Mouse (Mus musculus) liver, adult 2 months (tissue): ENCODE measurements around the gene Mael. TPM values are rescaled to one million over a fixed set of nuclear protein-coding genes. Genes with fewer than 3 reads are reported as not detected.

ENCODE experiments used
- DNase-seq: peaks from one replicate; pipeline ENCODE4 v3.0.0-alpha.2; 2011; ENCODE audit warnings: low read depth, low spot score; ENCODE audit errors: extremely low read depth
- H3K27ac ChIP-seq: fragments of 200-500 bp; replicated peaks from 2 replicates; pipeline ENCODE4 v1.5.1; 2012; ENCODE audit warnings: low read depth, mild to moderate bottlenecking, control low read depth, inconsistent platforms, low read length; ENCODE audit not compliant: insufficient read depth
- H3K27me3 ChIP-seq: fragments of 200-500 bp; 2 replicates; pipeline ENCODE4 v1.6.1; 2012; ENCODE audit warnings: mild to moderate bottlenecking, moderate library complexity, low read length, inconsistent platforms; ENCODE audit not compliant: control insufficient read depth, insufficient read depth
- H3K36me3 ChIP-seq: fragments of 200-500 bp; 2 replicates; pipeline ENCODE4 v1.6.1; 2012; ENCODE audit warnings: low read length, inconsistent platforms; ENCODE audit not compliant: control insufficient read depth, insufficient read depth
- H3K4me1 ChIP-seq: fragments of 200-500 bp; 2 replicates; pipeline ENCODE4 v1.6.1; 2011; ENCODE audit warnings: low read length; ENCODE audit not compliant: control insufficient read depth, insufficient read depth
- H3K4me3 ChIP-seq: fragments of 200-500 bp; 2 replicates; pipeline ENCODE4 v1.5.1; 2011; ENCODE audit warnings: low read depth, mild to moderate bottlenecking, control low read depth, low read length, moderate library complexity; ENCODE audit not compliant: insufficient read depth
- H3K79me2 ChIP-seq: fragments of 200-500 bp; 2 replicates; pipeline ENCODE4 v1.6.1; 2012; ENCODE audit warnings: inconsistent platforms, mild to moderate bottlenecking, low read length, moderate library complexity; ENCODE audit not compliant: control insufficient read depth, insufficient read depth
- H3K9ac ChIP-seq: fragments of 200-500 bp; 2 replicates; pipeline ENCODE4 v1.6.1; 2012; ENCODE audit warnings: low read depth, mild to moderate bottlenecking, control low read depth, inconsistent platforms, low read length
- CTCF ChIP-seq: fragments of 200-500 bp; IDR thresholded peaks from 2 replicates; pipeline ENCODE4 v1.5.1; 2011; ENCODE audit warnings: low read depth, low read length, control low read depth
- POLR2A ChIP-seq: fragments of 200-500 bp; IDR thresholded peaks from 2 replicates; pipeline ENCODE4 v1.6.1; 2011; ENCODE audit warnings: low read length, control low read depth; ENCODE audit not compliant: insufficient read depth; ENCODE audit errors: extremely low read depth
- WGBS: fragments of 180-500 bp; shearing (Covaris S2); methylation state at CpG from one replicate; pipeline ENCODE4 v1.1.7; 2018; 5-methylcytosine and 5-hydroxymethylcytosine counted together
- polyA plus RNA-seq: library from polyadenylated mRNA; depleted of rRNA; stranded (reverse); fragments of >200 nt; gene quantifications from 2 replicates; pipeline ENCODE4 v1.2.3, GENCODE M21; 2012
- total RNA-seq: library from RNA; depleted of rRNA; stranded (reverse); fragments of >200 nt; gene quantifications from 2 replicates; pipeline ENCODE4 v1.2.3, GENCODE M21; 2014

Gene Mael
- total and polyA plus RNA-seq, 2 experiments = not detected

DNA sequence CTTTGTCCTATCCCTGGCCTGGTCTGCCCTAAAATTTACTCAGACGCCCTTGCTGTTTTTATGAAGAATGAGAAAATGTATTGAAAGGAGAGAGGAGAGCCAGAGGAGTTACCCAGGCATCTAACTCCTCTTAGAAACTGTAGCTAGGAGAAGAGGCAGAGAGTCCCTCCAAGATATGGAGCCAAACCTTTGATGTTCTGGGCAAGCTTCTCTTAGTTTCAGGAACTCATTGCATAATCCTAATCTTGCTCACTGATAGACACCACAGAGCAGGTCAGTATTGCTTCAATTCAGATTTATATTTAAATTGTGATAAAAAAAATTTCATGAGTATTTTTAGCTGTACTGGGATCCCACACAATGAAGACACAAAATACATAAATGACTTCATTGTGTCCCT lies 42.7 kb upstream of the Mael start:
- Histone ChIP-seq H3K79me2 (no peaks in the 10 kb centered on the region), H3K4me3 (no peak overlapping the region), H3K9ac (no peak overlapping the region), H3K4me1 (peaks cover 20% of the 10 kb centered on the region), H3K27me3 (no peaks in the 10 kb centered on the region), H3K27ac (peak overlapping the region; percentile 74), H3K36me3 (no peaks in the 10 kb centered on the region)
- TF ChIP-seq POLR2A = no peak
- DNase-seq = peak; percentile 94
- 42% methylated on average over 1 of the region's 1 CpGs for WGBS

GRCm38 (mm10) chr1:166280566-166280965 lies 42.0 kb upstream of the Mael start:
- Histone ChIP-seq H3K9ac (no peak overlapping the region), H3K27ac (peak overlapping the region; percentile 74), H3K36me3 (no peaks in the 10 kb centered on the region), H3K79me2 (no peaks in the 10 kb centered on the region), H3K27me3 (no peaks in the 10 kb centered on the region), H3K4me3 (no peak overlapping the region), H3K4me1 (peaks cover 20% of the 10 kb centered on the region)
- TF ChIP-seq CTCF (no peak), POLR2A (no peak)
- WGBS = 4% methylated on average over 1 of the region's 1 CpGs
- peak; percentile 96 for DNase-seq

DNA sequence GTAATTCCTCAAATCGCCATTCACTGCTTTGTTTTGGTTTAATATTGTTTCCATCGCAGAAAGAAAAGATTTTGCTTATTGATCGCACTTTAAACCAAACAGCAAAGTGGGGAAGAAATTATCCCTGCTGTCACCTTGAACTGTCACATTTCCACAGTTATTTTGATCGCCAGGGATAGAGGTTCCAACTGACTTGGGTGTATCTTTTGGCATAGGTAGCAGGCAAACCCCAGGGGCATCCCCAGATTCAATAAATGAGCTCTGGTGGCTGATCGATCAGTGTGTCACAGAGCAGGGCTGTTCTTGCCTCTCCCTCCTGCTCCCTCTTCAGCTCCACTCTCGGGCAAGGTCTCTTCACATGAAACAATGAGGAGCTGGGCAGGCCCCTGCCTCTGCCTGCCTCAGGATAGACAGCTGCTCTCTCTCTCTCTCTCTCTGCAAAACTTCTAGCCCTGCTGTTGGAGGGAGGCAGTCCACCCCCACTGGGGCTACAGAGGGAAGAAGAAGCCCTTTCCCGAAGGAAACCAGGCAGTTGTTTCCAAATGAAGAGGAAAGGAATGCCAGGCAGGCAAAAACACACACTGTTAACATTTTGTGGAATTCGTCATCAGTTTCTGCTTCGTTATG lies 41.1 kb upstream of the Mael start:
- H3K4me3 ChIP-seq = no peak overlapping the region
- H3K9ac ChIP-seq = peak overlapping the region; percentile 58
- no peaks in the 10 kb centered on the region for H3K36me3 ChIP-seq
- peaks cover 20% of the 10 kb centered on the region for H3K4me1 ChIP-seq
- WGBS = 11% methylated on average over 9 of the region's 9 CpGs
- no peak for TF ChIP-seq CTCF
- TF ChIP-seq POLR2A = no peak
- H3K27me3 ChIP-seq = no peaks in the 10 kb centered on the region
- H3K79me2 ChIP-seq = no peaks in the 10 kb centered on the region
- peak; percentile 97 for DNase-seq
- peak overlapping the region; percentile 99 for H3K27ac ChIP-seq

GRCm38 (mm10) chr1:166278786-166279185 lies 40.2 kb upstream of the Mael start:
- Histone ChIP-seq H3K4me1 (peaks cover 20% of the 10 kb centered on the region), H3K27me3 (no peaks in the 10 kb centered on the region), H3K4me3 (no peak overlapping the region), H3K9ac (no peak overlapping the region), H3K27ac (peak overlapping the region; percentile 89), H3K36me3 (no peaks in the 10 kb centered on the region), H3K79me2 (no peaks in the 10 kb centered on the region)
- DNase-seq = peak; percentile 97
- WGBS = 10% methylated on average over 2 of the region's 2 CpGs
- TF ChIP-seq POLR2A (no peak), CTCF (no peak)

DNA sequence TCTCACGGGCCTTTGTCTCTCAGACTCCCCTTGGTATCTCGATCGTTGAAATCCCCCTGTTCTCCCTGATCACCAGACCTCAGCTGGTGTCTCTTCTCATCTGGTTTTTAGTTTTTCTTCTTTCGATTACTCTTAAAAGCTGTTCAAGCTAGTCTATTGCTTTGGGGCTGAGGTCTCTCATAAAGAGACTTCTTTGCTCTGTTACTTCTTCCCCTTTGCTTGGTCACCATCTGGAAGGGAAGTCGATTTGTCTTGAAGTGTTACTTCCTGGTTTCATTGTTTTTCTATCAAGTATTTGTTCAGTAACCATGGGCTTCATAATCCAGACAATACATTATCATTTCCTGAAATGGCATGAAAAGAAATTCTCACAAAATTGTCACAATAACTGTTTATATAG lies 29.7 kb upstream of the Mael start:
- no peak for DNase-seq
- 85% methylated on average over 5 of the region's 5 CpGs for WGBS
- Histone ChIP-seq H3K4me3 (no peak overlapping the region), H3K9ac (no peak overlapping the region), H3K4me1 (peaks cover 5% of the 10 kb centered on the region), H3K79me2 (no peaks in the 10 kb centered on the region), H3K27ac (no peak overlapping the region), H3K36me3 (no peaks in the 10 kb centered on the region), H3K27me3 (no peaks in the 10 kb centered on the region)
- no peak for TF ChIP-seq CTCF

DNA sequence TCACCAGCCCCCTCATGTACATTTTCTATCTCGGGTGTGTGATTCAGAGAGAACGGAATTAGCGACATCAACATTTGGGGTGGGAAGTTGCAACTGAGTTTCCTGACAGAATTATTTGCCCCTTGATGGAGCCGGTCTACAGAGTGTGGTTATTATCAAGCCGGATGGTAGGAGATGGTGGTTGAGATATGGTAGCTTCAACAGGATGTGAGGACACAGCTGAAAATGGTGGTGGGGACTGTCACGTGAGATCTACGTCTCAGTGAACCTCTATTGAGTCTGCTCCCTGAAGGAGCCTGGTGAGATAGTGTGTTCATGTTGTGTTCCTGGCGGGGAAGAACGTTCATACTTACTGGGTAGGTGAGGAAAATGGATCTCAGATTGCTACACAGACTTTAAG lies 28.4 kb upstream of the Mael start:
- no peak for TF ChIP-seq POLR2A
- TF ChIP-seq CTCF = no peak
- 87% methylated on average over 9 of the region's 9 CpGs for WGBS
- no peak for DNase-seq
- Histone ChIP-seq H3K36me3 (no peaks in the 10 kb centered on the region), H3K27ac (no peak overlapping the region), H3K27me3 (no peaks in the 10 kb centered on the region), H3K9ac (no peak overlapping the region), H3K79me2 (no peaks in the 10 kb centered on the region), H3K4me3 (no peak overlapping the region), H3K4me1 (peaks cover 5% of the 10 kb centered on the region)
